Comparison of ENCODE assay signal across 8 mouse cellular contexts in the genomic region with DNA sequence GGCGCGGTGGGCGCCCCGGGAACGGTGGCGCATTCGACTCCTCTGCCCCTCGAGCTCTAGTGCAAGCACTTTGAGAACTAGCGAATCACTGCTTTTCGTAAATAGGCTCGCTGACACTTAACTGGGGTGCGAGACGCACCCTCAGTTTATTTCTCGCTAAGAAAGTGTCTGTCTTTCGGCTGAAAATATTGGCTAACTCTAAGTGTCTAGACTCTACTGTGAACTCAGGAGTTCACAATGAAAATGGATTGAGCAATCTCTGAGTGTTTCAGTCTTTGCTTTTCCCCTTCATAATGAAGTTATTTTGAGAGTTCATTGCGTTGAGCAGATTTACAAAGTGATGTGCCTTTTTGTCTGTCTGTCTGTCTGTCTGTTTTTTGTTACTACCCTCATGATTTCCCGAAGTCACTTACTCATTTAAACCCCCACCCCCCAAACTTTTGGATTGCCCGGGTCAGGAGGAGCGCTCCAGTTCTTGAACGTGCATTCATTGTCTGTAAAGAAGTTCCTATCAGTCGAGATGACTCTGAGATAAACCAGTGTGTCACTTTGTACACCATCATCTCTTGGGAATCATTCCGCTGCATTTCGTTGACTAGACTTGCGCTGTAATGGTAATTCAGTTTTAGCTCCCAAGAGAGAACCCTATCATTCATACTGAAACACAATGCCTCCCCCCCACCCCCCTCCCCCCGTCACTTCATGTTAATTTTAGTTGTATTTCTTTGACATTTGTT. TPM values are rescaled to one million over a fixed set of nuclear protein-coding genes. Genes with fewer than 3 reads are reported as not detected.
A peak's percentile ranks its signal among the peaks of the same experiment; 100 is the strongest.
DNase-seq lines count a peak whose midpoint lies in the region; ATAC-seq and TF ChIP-seq lines count a peak whose summit lies in the region.

No protein-coding gene starts in this region.

- peak overlapping the region; percentile 65 for H3K4me3 ChIP-seq in cerebellum, adult 2 months (replicated peaks; ENCODE audit: insufficient read depth, low read depth, low read length)
- peak overlapping the region; percentile 93 for H3K4me3 ChIP-seq in forebrain, embryonic 10.5 days
- H3K4me3 ChIP-seq in liver, embryonic 11.5 days (ENCODE audit: low read depth, low read length) = peak overlapping the region; percentile 80

- H3K4me1 ChIP-seq in cerebellum, adult 2 months (ENCODE audit: control insufficient read depth, insufficient read depth, low read length) = no peaks in the 10 kb centered on the region
- H3K4me1 ChIP-seq in forebrain, embryonic 10.5 days = peaks cover 14% of the 10 kb centered on the region
- H3K4me1 ChIP-seq in liver, embryonic 11.5 days (replicated peaks; ENCODE audit: control insufficient read depth, insufficient read depth, low read length) = peaks cover 3% of the 10 kb centered on the region

- WGBS in cerebellum, adult 2 months = 3% methylated on average over 25 of the region's 25 CpGs
- WGBS in forebrain, embryonic 10.5 days = 2% methylated on average over 25 of the region's 25 CpGs
- 7% methylated on average over 25 of the region's 25 CpGs for WGBS in liver, embryonic 11.5 days

- no peak overlapping the region for H3K27ac ChIP-seq in cerebellum, adult 2 months (ENCODE audit: insufficient read depth, low read length)
- H3K27ac ChIP-seq in forebrain, embryonic 10.5 days = peak overlapping the region; percentile 98
- H3K27ac ChIP-seq in liver, embryonic 11.5 days (ENCODE audit: low read depth, low read length) = peak overlapping the region; percentile 86; the same call in 1 of the 2 replicates

- no peaks in the 10 kb centered on the region for H3K27me3 ChIP-seq in cerebellum, adult 2 months (ENCODE audit: control insufficient read depth, insufficient read depth, low read length)
- H3K27me3 ChIP-seq in forebrain, embryonic 10.5 days (ENCODE audit: poor library complexity, severe bottlenecking) = no peaks in the 10 kb centered on the region
- no peaks in the 10 kb centered on the region for H3K27me3 ChIP-seq in liver, embryonic 11.5 days (replicated peaks; ENCODE audit: control insufficient read depth, insufficient read depth, low read length)

- no peaks in the 10 kb centered on the region for H3K9me3 ChIP-seq in forebrain, embryonic 10.5 days
- no peaks in the 10 kb centered on the region for H3K9me3 ChIP-seq in liver, embryonic 11.5 days (ENCODE audit: control insufficient read depth, low read length)

- peak overlapping the region; percentile 76 for H3K9ac ChIP-seq in liver, embryonic 11.5 days (ENCODE audit: low read depth, low read length)

- DNase-seq in cerebellum, adult 2 months = peak in 1 of 2 experiments; percentile 3
- DNase-seq in A20 (ENCODE audit: low read depth, low spot score) = peak; percentile 68
- no peak for DNase-seq in forebrain, embryonic 10.5 days (ENCODE audit: extremely low spot score, low spot score)
- no peak for DNase-seq in liver, embryonic 11.5 days (ENCODE audit: low spot score)
- DNase-seq in retina, embryonic 14.5 days (ENCODE audit: low spot score) = peak; percentile 36
- no peak for DNase-seq in spleen, postnatal 36 days (ENCODE audit: low spot score in 2 of 2)
- DNase-seq in left cerebral cortex, adult 11 months (ENCODE audit: low spot score) = no peak

- H3K4me2 ChIP-seq in liver, embryonic 11.5 days = peak overlapping the region; percentile 88

- H3K36me3 ChIP-seq in forebrain, embryonic 10.5 days (replicated peaks) = no peaks in the 10 kb centered on the region
- H3K36me3 ChIP-seq in liver, embryonic 11.5 days (ENCODE audit: control insufficient read depth, insufficient read depth, low read length) = no peaks in the 10 kb centered on the region

- TF ChIP-seq CTCF in cerebellum, adult 2 months (IDR thresholded peaks at IDR 0.05; ENCODE audit: borderline replicate concordance, insufficient read depth, low read depth, low read length) = no peak

- no peak for ATAC-seq in cerebellum, adult (ENCODE audit: insufficient number of reproducible peaks, low FRiP score, low TSS enrichment)
- no peak for ATAC-seq in liver, embryonic 11.5 days (replicated peaks; ENCODE audit: low FRiP score)

- TF ChIP-seq POLR2A in cerebellum, adult 2 months (IDR thresholded peaks at IDR 0.05; ENCODE audit: borderline replicate concordance, insufficient read depth, low read length) = no peak

RNA-seq across cellular contexts. Expression of a gene that starts 1.0 kb away (rescaled TPM):
- polyA plus RNA-seq in cerebellum, adult 2 months (2012; rRNA removed) = 4.3 and 5.4 TPM in 2 replicates
- 24.9 and 25.1 TPM in 2 replicates for polyA plus RNA-seq in forebrain, embryonic 10.5 days (2016; fragmentation: Nextera tagmentation; extraction: Ambion mirVana)
- 27.2 and 30.7 TPM in 2 replicates for polyA plus RNA-seq in liver, embryonic 11.5 days (2014; fragmentation: Nextera tagmentation; extraction: Ambion mirVana)

Comparison
In these comparisons a context has a peak if more than half of its experiments do, and no peak if none do; other contexts are left out.
1. DNase-seq: peak in A20 (single experiment) and retina, embryonic 14.5 days (single experiment); none in forebrain, embryonic 10.5 days (single experiment), liver, embryonic 11.5 days (single experiment), spleen, postnatal 36 days (0 of 2) and left cerebral cortex, adult 11 months (single experiment).
2. Peak in every context shown above with its lines, with median percentiles within 50 percentile points of each other: H3K4me3 ChIP-seq.